Mouse (Mus musculus) cerebellum, postnatal 4 days (tissue): ENCODE data around the gene Arhgap18.

Experiments used
- DNase-seq, 2 experiments: peaks; one replicate each; pipeline ENCODE4 v3.0.0; 2022; ENCODE audit warnings: low spot score in 2 of 2, mixed read lengths in 1 of 2

The Arhgap18 gene

DNA sequence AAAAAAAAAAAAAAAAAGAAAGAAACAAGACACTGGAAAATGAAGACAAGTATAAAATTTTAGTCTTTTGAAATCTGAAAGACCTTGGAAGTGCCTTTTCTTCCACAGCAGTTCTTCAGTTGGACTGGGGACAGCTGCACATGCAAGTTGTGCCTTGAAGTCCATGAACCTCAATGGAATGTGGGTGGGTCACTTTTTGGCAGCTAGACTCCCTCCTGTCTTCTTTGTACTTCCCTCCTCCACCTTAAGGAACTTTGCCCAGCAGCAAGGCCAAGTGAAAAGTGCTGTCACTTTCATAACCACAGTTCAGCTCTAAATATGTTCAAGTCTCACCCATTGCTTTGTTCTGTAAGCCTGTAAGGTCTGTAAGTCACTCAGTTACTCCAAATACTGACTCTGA, 23.2 kb downstream of the Arhgap18 start:
- DNase-seq, result no peak

DNA sequence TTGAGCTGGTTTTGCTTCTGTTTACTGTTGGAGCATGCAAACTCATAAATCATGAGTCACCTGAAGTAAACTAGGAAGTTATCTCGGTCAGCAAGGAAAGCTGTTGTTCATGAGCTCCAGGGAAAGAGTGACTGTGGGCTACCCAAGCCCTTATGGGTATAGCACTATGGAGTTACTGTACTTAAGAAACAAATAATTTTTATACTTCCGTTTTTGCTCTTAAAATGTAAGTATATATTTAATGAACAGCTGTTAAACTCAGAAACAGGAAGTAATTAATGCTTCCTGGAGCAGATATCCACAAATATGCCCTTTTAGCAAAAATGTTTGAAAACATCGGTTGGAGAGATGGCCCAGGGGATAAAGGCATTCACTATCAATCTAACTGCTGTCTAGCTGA, 27.4 kb downstream of the Arhgap18 start:
- no peak for DNase-seq

DNA sequence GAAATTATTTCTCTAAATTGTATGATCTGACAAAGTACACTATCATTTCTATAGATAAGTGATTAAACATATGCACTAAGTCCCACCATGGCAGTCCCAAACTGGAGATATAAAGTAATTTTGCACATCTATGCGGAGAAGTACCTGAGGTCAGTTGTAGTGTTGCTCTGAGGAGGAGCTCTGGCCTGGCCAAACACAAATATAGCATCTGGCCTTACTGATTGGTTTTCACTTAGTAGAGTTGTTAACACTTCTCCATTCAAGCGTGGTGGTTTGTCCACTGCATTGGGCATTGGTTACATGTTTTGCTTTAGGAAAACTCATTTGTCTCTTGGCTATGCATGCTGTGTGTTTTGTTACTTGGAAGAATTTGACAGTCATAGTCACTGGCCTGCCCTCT, 36.5 kb downstream of the Arhgap18 start:
- DNase-seq, result no peak

DNA sequence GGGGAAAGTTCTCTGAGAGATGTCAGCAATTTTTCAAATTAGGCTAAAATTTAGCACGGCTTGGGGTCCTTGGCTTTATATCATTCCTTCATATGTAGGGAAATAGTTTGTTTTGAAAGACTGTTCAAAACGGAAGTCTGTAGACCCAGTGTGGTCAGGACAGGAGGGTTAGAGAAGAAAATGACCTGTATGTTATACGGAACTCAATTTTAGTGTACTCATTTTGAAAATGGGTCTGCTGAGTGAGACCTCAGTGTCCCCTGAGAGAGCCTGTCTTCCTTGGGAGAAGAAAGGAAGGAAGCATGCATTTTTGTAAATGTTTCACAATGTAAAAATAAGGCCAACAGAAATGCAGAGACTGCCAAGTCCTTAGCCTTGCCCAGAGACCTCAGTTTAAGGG, 38.6 kb downstream of the Arhgap18 start:
- no peak for DNase-seq

DNA sequence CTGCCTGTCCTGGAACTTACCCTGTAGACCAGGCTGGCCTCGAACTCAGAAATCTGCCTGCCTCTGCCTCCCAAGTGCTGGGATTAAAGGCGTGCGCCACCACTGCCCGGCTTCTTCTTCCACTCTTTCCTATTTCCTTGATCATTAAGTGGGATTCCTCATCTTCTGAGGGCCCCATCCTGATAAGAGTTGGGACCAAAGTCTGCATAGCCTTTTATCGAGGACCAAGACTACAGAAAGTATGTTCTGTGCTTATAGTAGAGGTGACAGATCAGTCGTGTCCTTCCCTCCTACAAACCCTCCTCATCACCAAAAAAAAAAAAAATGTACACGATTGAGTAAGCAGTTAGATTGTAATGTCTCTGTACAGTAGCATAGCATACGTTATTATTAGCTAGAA, 39.8 kb downstream of the Arhgap18 start:
- DNase-seq, result no peak

DNA sequence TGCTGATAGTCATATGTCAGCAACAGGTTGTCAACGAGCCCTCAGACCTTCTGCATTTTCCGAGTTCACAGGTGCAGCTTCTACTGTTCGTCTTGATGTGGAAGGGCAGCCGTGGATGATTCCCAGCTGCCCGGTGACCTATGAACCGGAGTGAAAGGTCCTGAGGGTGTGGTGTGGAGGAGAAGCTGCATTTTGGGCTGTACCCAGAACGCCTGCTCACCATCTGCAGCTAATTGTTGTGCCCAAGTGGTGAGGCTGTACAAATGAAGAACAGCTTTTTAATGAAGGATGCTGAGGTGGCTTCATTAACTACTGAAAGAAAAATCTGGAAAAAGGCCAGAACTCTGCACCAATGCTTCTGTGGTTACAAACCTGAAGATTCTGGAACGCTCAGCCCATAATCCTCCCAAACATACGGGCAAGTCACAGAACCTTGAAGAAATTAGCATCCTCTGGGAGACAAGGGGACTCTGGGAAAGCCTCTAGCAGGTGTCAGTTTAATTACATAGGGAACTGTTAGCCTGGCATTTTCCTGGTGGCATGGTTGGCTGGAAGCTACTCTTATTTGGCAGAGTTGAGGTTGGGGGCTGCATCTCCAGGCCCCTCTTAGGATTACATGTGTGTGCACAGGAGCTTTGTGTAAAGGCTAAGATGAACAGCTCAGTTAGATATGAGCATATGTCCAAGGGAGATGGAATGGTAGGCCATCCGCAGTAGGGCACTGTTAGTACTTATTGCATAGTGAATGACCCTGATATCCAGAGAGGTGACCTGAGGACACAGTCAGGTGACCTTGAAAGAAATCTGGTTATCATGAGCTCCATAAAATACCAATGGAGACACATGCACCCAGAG, 43.4 kb downstream of the Arhgap18 start:
- DNase-seq, result no peak

DNA sequence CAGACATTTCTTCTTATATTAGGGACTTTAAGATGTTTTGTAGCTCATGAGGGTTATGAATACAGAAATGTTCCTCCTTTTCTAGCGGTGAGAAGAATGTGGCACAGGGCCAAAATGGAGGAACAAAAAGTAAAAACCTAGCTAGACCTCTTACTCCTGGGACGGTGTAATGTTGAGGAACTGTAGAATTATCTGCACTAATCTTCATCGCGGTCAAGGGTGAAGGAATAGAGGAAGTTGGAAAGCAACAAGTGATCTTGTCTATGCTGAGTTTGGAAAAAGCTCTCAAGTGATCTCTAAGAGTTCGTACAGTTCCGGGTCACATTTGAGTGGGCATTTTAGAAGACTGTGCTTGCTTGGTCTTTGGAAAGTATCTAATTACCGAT, 44.1 kb downstream of the Arhgap18 start:
- no peak for DNase-seq

DNA sequence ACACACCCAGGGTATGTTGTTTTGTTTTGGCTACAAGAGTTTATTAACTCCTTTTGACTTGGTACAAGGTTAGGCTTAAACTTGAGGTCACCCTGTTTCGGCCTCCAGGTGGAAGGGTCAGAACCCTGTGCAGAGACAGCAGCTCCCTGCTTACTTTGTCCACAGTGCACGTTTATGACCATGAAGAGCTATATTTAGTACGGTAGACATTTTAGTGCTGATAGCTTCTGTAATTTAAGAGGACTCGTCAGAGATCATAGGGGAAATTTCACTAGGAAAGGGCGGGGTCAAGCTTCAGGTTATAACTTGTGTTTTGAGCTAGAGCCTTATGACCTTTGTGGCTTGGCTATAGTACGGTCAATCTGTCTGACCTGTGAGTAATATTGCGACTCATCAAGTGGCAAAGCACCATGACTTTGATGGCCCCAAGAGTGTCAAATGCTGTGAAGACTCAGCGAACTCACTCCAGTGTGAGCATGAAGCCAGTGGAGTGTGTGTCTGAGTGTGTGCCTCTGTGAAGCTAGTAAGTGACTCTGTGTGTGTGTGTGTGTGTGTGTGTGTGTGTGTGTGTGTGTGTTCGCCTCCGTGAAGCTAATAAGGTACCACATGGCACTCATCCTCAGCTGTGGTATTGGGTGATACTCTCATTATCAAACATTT, 45.7 kb downstream of the Arhgap18 start:
- no peak for DNase-seq

DNA sequence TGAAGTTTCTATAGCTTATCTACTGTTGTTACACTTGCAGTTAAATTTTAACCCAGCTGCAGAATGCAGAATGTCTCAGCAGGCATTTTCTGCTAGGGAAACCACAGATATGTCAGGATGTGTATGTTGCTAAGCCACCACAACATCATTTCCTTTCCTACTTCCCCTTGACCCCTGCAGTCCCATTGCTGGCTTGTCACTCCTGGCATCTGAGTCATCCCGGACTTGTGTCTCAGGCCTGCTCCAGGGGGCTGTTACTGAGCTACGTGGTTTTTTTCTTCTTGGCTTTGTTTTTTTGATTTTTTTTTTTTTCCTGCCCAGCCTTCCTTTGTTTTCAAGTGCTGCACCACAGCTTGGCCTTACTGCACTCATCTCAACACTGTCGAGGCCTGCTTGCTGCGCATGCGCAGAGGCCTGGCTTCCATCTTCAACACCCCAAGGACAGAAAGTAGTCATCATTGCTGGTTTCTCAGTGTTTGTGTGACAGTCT, 46.4 kb downstream of the Arhgap18 start:
- no peak for DNase-seq

DNA sequence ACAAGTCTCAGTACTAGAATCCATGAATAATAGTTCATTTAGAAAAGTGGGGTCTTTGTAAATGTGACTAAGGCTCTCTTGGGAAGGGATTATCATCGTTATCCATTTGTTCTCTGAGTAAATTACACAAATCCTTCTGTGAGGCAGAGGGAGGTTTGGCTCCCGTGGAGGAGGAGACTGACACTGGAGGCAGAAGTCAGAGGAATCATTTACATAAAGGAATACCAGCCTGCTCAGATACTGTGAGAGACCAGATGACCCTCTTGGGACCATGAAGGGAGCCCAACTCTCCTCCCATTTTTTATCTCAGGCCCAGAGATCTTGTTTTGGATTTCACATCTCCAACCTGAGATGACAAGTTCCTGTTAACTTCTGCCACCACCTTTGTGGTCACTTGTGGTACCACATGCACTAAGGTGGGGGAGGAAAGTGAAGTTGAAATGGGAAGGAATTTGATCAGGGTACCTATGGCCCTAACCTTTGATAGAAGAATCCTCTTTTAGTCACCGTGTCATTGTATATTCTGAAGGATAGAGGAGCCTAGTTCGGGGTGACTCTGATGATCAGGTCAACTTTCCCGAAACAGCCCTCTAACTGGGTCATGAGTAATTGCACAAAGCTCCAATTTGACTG, 51.2 kb downstream of the Arhgap18 start:
- DNase-seq, result no peak

DNA sequence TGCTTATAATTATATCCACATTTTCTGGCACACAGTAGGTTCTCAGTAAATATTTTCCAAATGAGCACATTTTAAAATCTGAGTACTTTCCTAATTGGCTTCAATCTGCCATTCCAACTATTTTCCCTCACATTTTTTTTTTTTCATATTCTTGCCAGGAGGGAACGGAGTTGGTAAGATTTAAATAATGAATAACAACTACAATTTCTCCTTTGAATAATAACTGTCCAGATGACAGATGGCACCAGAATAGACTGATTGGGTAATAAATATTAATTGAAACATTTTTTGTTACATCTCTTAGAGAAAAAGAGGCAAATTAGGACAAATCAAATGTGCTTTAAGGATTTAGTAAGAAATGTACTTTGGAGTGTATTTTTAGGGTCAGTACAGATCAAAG, 51.8 kb downstream of the Arhgap18 start:
- DNase-seq, result no peak

DNA sequence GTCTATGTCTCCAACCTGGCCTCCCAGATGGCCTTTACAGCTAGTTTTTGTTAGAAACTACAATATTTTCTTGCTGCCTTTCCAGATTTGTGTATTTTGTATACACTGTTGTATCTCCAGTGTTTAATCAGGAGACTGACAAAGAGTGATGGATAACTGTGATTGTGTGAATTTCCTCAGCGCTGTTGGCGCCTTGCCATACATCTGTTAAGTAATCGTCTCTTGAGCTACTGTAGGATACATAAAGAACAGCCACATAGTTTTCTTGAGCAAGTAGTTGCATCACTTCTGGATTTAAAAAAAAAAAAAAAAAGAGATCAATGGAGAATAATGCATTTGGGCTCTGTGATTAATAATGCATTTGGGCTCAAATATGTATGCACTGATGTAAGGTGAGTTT, 52.9 kb downstream of the Arhgap18 start:
- DNase-seq, result no peak

DNA sequence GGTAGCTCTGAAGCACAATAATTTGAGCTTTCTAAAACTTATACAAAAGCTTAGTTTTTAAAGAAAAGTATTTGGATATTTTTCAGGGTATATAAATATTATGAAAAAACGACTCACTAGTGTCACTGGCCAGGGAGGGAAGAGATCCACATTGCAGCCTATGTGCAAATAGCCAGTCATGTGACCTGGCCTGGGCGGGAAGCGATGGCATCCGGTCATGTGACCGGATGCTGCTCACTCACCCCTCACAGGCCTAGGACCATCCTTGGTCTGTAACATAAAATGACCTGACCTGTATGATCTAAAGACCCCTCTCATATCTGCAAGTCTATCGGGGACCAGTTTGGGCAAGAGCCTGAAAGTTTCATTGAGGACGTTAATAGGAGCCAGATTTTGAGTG, 56.8 kb downstream of the Arhgap18 start:
- DNase-seq, result no peak

DNA sequence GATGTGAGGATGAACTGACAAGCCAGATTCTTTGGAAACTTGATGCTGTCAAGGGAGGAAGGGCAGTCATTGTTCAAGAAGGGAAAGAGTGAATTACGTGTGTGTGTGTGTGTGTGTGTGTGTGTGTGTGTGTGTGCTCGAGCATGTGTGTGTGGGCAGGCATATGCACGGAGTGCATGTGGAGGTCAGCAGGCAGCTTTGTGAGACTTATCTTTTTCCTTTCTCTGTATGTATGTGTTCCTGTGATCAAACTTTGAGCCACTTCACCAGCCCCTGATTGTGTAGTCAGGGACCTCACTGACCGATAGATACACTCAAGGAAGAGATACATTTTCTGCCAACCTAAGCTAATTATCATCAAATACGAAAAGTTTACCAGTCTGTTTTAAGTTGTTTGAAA, 57.6 kb downstream of the Arhgap18 start:
- DNase-seq, result no peak

DNA sequence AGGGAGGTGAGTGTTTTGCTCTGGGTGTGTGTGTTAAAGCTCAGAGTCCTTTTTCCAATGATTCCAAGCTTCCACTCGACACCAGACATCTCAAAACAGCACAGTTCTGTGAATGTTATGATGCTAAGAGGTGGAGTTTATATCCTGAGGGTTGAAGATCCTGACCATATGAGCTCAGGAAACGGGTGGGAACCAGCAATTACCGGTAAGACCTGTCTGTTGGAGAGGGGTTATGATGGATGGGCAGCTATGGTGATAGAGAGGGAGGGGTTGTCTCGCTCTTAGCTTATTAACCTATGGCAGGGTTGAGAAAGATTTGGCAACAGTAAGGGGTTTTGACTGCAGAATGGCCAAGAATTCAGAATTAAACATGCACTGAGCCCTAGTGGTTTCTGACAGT, 58.1 kb downstream of the Arhgap18 start:
- no peak for DNase-seq

DNA sequence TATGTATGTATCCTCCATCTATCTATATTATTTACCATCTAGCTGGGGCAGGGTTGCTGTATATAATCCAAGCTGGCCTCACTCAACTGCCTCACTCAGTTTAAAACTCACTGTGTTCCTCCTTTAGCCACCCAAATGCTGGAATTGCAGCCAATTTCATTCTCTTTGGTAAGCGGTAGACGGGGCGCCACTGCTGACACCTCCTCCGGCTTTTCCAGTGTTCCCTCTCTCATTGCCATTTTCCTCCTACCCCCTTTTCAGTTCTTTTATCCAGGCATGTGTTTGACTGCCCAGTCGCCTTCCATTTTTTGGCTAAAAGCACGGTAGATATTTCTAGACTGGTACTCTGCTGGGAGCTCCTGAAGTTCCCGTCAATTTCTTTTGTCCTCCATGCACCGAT, 62.4 kb downstream of the Arhgap18 start:
- DNase-seq, result no peak

DNA sequence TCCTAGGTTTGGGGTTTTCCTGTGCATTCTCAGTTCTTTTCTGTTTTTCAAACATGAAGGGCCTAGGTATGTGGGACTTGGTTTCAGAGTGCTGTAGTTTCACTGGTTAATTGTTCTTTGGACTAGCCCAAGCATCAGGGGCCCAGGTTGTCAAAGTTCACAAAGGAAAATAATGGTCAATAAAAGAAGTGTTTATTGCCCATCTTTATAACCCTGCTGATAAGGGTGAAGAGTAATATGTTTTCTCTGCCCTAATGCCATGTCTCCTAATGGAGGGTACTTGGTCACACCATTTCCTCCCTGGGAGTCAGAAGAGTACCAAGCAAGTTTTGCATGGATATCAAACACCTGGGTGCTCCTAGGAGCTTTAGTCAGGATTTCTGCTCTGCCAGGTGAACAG, 67.1 kb downstream of the Arhgap18 start:
- DNase-seq, result no peak

DNA sequence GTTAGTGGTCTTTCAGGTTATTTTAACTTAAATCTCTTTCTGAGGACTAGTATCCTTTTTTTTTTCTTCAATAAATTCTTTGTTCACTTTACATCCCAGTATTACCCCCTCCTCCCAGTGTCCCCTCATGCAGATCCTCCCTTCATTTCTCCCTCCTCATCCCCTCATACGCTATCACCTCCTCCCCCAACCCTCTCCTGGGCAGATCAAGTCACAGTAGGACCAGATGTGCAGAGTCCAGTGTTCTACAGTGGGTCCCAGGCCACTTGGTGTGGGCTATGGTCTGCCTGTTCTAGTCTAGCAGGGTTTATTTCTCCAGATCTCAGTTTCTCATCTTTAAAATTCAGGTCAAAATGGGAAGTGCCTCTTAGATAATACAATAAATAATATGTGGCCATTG, 67.7 kb downstream of the Arhgap18 start:
- no peak for DNase-seq

DNA sequence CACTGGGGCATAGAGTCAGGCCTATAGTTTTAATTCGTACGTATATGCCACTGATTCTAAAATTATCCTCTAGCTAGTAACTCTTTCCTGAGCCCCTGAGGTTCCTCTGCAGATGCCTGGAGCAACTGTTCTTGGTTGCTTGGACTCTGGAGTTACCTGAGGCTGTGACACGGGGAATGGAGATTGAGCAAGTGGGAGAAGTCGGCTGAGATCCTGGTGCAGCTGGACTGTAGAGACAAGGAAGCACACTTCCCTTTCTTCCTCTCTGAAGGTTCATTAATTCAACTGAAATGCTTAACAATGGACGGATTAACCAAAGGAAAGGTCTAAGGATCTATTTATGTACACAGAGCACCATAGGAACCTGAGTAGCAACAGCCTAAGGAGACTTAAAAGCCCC, 70.8 kb downstream of the Arhgap18 start:
- no peak for DNase-seq

DNA sequence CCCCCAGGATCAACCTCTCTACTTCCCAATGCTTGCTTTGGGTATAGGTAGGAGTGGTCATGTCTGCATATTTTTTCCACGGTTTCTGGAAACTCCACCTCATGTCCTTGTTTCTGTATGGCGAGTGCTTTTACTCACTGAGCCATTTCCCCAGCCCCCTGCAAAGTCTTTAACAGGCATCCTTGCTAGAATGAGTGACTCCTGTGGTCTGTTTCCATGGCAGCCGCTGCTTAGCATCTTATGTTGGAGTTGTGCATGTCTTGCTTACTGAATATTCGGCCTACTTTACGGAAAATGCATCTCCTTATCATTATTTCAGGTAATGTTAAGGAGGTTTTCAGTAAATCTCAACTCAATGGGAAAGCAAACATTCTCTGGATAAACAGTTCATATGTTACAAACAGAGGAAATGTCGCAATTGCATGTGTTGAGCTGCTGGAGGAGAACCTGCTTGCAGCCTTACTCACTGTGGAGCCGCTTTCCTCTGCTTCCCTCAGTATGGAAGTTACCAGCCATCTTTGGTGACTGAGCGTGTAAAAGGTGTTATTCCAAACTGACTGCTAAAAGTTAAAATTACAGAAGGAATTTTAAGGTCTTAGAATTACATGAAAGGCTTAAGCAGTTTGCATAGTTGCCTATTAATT, 72.1 kb downstream of the Arhgap18 start:
- no peak for DNase-seq

DNA sequence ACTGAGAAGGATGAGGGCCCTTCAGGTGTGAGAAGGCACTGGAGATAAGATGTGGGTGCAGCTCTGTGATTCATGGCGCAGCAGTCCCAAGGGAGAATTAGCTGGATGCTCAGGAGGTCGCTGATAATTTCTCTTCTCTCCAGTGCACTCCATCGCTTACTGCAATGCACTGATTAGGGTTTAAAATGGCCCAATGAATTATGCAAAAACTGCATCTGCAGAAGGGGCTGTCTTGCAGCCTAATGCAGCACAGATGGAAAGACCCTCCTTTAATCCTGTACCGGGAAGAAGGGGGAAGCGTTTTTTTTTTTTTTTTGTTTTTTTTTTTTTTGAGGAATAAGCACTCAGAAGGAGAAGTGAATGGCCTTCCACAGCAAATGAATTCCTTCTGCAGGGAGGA, 74.1 kb downstream of the Arhgap18 start:
- no peak for DNase-seq

DNA sequence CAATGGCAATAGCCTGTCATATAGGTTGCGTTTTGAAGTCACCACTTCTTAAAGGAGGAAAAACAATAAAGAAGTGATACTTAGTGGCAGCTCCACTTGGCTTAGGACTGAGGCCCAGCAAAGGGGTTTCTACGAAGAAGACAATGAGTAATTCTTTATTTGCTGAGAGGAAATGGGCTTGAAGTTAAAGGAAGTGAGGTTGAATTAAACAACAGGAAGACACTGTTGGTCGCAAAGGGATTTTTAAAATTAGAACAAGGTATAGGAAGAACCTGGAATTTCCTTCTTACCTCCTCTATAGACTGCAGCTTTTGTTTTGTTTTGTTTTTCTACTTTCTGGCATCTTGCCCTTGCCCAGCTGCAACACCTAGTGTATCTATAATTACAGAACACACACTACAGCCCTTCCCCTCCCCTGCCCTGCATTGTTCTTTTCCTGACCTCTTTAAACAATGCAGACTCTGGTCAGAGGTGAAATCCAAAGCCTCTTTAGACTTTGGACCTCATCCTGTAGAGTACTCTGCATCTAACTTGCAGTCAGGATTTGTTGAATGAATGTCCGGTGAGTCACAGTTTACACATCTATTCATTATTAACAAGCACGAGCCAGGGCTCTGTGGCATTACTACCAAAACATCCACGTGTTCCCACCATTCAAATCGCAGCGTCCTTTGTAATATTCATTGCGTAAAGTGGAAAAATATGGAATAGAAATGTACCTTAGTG, 75.4 kb downstream of the Arhgap18 start:
- DNase-seq, result no peak
